Mouse (Mus musculus) splenic B cell, adult 2 months (primary cell): ENCODE measurements around the gene Grik4.

Source experiments
- DNase-seq: peaks from one replicate; pipeline ENCODE4 v3.0.0-alpha.2; 2011; ENCODE audit warnings: low read depth, low spot score
- H3K27me3 ChIP-seq: 2 replicates; pipeline ENCODE4 v1.6.1; 2012; ENCODE audit warnings: mild to moderate bottlenecking, low read length, moderate library complexity, mixed read lengths; ENCODE audit not compliant: control insufficient read depth, poor library complexity, insufficient read depth, severe bottlenecking
- H3K36me3 ChIP-seq: 2 replicates; pipeline ENCODE4 v1.6.1; 2012; ENCODE audit warnings: mild to moderate bottlenecking, low read length, moderate library complexity, mixed read lengths; ENCODE audit not compliant: control insufficient read depth, poor library complexity, insufficient read depth, severe bottlenecking

Gene Grik4

GRCm38 (mm10) chr9:42885123-42885522 lies 59.2 kb downstream of the Grik4 start:
- H3K36me3 ChIP-seq = no peaks in the 10 kb centered on the region
- H3K27me3 ChIP-seq = no peaks in the 10 kb centered on the region
- DNase-seq = no peak

DNA sequence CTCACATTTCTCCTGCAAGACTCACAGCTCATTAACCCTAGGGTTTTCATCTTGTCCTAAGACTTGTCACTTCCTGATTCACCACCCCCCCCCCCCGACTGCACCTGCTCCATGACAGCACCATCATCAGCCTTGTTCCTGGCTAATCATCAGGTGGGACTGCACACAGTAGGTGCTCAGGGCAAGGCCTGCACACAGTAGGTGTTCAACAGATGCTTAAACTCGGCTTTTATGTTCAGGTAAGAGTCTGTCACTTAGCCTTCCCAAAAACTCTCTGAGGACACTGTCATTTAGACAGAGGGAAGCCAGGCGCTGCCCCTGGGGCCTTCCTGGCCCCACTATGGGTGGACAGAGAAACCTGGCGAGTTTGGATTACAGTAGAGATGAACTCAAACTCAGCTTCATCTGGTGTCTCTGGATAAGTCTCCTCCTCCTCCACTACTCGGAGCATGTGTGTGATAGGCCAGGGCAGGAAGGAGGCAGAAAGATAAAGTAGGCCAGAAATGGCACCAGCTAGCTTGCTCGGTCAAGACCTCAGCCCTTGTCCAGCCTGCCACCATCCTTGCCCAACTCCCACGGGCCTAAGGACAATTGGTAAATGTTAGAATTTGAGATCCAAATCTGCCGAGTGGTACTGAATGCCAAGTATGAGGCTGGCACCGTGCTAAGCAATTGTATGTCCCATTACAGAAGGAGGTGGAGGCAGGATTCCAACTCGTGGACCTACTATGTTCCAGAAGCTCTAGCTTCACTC lies 61.1 kb downstream of the Grik4 start:
- no peaks in the 10 kb centered on the region for H3K36me3 ChIP-seq
- H3K27me3 ChIP-seq = no peaks in the 10 kb centered on the region
- no peak for DNase-seq

GRCm38 (mm10) chr9:42882313-42882712 lies 62.0 kb downstream of the Grik4 start:
- no peak for DNase-seq
- Histone ChIP-seq H3K36me3 (no peaks in the 10 kb centered on the region), H3K27me3 (no peaks in the 10 kb centered on the region)

DNA sequence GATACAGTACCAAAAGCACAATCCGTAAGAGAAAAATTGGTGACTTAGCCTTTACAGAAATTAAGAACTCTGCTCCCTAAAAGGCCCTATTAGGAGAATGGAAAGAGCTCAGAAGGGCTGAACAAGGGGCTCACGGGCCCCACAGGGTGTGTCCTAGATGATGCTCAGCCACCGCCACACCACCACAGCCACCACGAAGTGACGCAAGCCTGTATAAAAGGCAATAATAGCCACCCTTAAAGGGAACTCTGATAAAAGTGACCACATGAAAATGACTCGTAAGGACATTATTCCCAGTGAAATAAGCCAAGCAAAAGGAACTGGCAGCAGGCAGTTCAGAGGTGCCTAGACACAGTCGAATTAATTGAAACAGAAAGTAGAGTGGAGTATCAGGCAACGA lies 63.3 kb downstream of the Grik4 start:
- no peaks in the 10 kb centered on the region for H3K36me3 ChIP-seq
- no peaks in the 10 kb centered on the region for H3K27me3 ChIP-seq
- no peak for DNase-seq

- Histone ChIP-seq H3K27me3 (no peaks in the 10 kb centered on the region), H3K36me3 (no peaks in the 10 kb centered on the region)
- DNase-seq = no peak
These were observed 65.9 kb downstream of the Grik4 start for GRCm38 (mm10) chr9:42878401-42878800.

DNA sequence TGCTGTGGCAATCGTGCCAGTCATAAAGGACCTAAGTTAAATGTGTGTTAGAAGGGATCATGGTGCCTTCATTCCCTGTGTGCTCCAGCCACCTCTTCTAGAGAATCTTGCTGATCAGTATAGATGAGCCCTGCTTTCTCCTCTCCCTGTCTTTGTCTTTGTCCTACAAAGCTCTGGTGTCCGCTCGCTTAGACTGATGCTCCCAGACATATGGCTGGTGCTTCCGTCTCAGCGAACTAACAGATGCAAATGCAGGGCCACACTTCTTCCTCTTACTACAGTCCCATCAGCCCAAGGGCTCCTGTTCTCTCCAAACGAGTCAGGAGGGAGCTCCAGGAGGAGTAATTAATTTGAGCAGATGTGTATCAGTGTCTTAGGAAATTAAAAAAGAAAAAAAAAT lies 71.4 kb downstream of the Grik4 start:
- DNase-seq = no peak
- H3K36me3 ChIP-seq = no peaks in the 10 kb centered on the region

GRCm38 (mm10) chr9:42871681-42872080 lies 72.6 kb downstream of the Grik4 start:
- DNase-seq = no peak
- H3K27me3 ChIP-seq = no peaks in the 10 kb centered on the region

More for the DNA sequence above, 71.4 kb downstream of the Grik4 start:
- H3K27me3 ChIP-seq = no peaks in the 10 kb centered on the region

GRCm38 (mm10) chr9:42870257-42870656 lies 74.0 kb downstream of the Grik4 start:
- no peaks in the 10 kb centered on the region for H3K36me3 ChIP-seq
- no peak for DNase-seq

More at GRCm38 (mm10) chr9:42871681-42872080, 72.6 kb downstream of the Grik4 start:
- no peaks in the 10 kb centered on the region for H3K36me3 ChIP-seq

GRCm38 (mm10) chr9:42868508-42868907 lies 75.8 kb downstream of the Grik4 start:
- no peaks in the 10 kb centered on the region for H3K36me3 ChIP-seq
- H3K27me3 ChIP-seq = no peaks in the 10 kb centered on the region
- no peak for DNase-seq

More at GRCm38 (mm10) chr9:42870257-42870656, 74.0 kb downstream of the Grik4 start:
- no peaks in the 10 kb centered on the region for H3K27me3 ChIP-seq

- Histone ChIP-seq H3K36me3 (no peaks in the 10 kb centered on the region), H3K27me3 (no peaks in the 10 kb centered on the region)
- DNase-seq = no peak
These were observed 77.6 kb downstream of the Grik4 start for GRCm38 (mm10) chr9:42866650-42867049.

GRCm38 (mm10) chr9:42865036-42865829 lies 79.1 kb downstream of the Grik4 start:
- no peaks in the 10 kb centered on the region for H3K36me3 ChIP-seq
- DNase-seq = no peak

GRCm38 (mm10) chr9:42863360-42863759 lies 80.9 kb downstream of the Grik4 start:
- no peaks in the 10 kb centered on the region for H3K27me3 ChIP-seq
- no peak for DNase-seq
- no peaks in the 10 kb centered on the region for H3K36me3 ChIP-seq

More at GRCm38 (mm10) chr9:42865036-42865829, 79.1 kb downstream of the Grik4 start:
- no peaks in the 10 kb centered on the region for H3K27me3 ChIP-seq

DNA sequence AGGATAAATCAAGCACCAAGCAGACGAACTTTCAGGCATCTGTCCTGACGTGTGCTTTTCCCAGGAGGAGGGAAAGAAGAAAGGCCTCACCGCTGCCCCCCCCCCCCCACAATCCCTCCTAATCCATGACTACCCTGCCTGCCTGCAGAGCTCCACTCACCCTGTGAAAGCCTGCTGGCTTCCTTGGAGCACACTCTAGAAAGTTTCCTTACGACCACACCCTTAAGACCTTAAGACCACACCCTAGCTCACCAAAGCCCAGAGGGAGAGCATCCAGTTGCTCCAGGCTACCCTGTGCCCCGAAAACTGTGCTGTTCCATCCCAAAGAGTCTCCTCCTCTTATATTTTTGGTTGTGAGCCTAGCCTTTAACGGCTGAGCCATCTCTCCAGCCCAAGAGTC lies 82.6 kb downstream of the Grik4 start:
- Histone ChIP-seq H3K27me3 (no peaks in the 10 kb centered on the region), H3K36me3 (no peaks in the 10 kb centered on the region)
- DNase-seq = no peak

GRCm38 (mm10) chr9:42861238-42861637 lies 83.1 kb downstream of the Grik4 start:
- no peaks in the 10 kb centered on the region for H3K27me3 ChIP-seq
- no peak for DNase-seq
- no peaks in the 10 kb centered on the region for H3K36me3 ChIP-seq
